Mouse (Mus musculus) lung, embryonic 16.5 days (tissue): ENCODE measurements around the gene Camta1. TPM values are rescaled to one million over a fixed set of nuclear protein-coding genes. Genes with fewer than 3 reads are reported as not detected.

ENCODE experiments used
- ATAC-seq: fragments of 200-750 bp; cut with Nextera tagmentation; 2 replicates; pipeline ENCODE4 v1.8.0; 2017; ENCODE audit warnings: low read depth, mild to moderate bottlenecking, moderate library complexity
- H3K27ac ChIP-seq: fragments of 300-500 bp; sonication (generic); 2 replicates; pipeline ENCODE4 v1.5.1; 2014; ENCODE audit warnings: mild to moderate bottlenecking, control low read depth, low read length
- H3K27me3 ChIP-seq: fragments of 300-500 bp; sonication (generic); 2 replicates; pipeline ENCODE4 v1.6.1; 2014; ENCODE audit warnings: low read depth, low read length, mixed read lengths; ENCODE audit not compliant: control insufficient read depth, insufficient read depth
- H3K36me3 ChIP-seq: fragments of 300-500 bp; sonication (generic); 2 replicates; pipeline ENCODE4 v1.6.1; 2014; ENCODE audit warnings: low read length; ENCODE audit not compliant: control insufficient read depth, insufficient read depth
- H3K4me1 ChIP-seq: fragments of 300-500 bp; sonication (generic); replicated peaks from 2 replicates; pipeline ENCODE4 v1.6.1; 2014; ENCODE audit warnings: low read length, mixed read lengths; ENCODE audit not compliant: control insufficient read depth, insufficient read depth
- H3K4me2 ChIP-seq: fragments of 300-500 bp; sonication (generic); 2 replicates; pipeline ENCODE4 v1.6.1; 2014; ENCODE audit warnings: low read depth, low read length, control low read depth
- H3K4me3 ChIP-seq: fragments of 300-500 bp; sonication (generic); 2 replicates; pipeline ENCODE4 v1.5.1; 2014; ENCODE audit warnings: mild to moderate bottlenecking, low read length, control low read depth
- H3K9ac ChIP-seq: fragments of 300-500 bp; sonication (generic); 2 replicates; pipeline ENCODE4 v1.6.1; 2014; ENCODE audit warnings: low read length, control low read depth
- H3K9me3 ChIP-seq: fragments of 300-500 bp; sonication (generic); 2 replicates; pipeline ENCODE4 v1.6.1; 2016; ENCODE audit warnings: low read length; ENCODE audit not compliant: control insufficient read depth
- WGBS: fragments of 180-500 bp; shearing (Covaris S2); extraction: QIAGEN DNeasy Blood & Tissue Kit; methylation state at CpG from one replicate; pipeline ENCODE4 v1.1.7; 2014; 5-methylcytosine and 5-hydroxymethylcytosine counted together
- polyA plus RNA-seq: library from polyadenylated mRNA; unstranded; fragments of >200 nt; fragmentation: Nextera tagmentation; extraction: Ambion mirVana; gene quantifications from 2 replicates; pipeline ENCODE4 v1.2.1, GENCODE M21; 2015

Gene Camta1
- polyA plus RNA-seq, 1 experiment from 2014 or later: 89.4 TPM

DNA sequence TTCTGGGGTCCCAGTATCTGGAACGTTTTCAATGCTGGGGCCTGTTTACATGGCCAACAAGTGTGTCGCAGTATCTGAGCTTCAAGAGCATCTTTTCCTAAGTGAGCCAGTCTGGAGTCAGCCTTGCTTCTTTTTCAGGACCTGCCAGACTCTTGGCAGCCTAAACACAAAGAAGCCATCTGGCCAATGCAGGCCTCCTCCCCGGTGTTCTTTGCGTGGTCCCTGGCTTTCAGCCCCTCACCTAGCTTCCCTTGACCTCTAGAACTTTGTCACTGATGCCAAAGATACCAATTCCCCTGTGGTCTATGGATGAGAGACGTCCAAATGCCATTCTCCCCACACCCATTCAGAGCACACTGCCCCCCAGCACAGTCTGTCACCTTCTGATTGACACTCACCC lies 289.0 kb downstream of the Camta1 start:
- Histone ChIP-seq H3K36me3 (no peaks in the 10 kb centered on the region), H3K27ac (no peak overlapping the region), H3K9me3 (no peaks in the 10 kb centered on the region), H3K4me2 (no peak overlapping the region), H3K4me3 (no peak overlapping the region), H3K27me3 (no peaks in the 10 kb centered on the region), H3K9ac (no peak overlapping the region), H3K4me1 (no peaks in the 10 kb centered on the region)
- ATAC-seq: no peak
- 59% methylated on average over 5 of the region's 5 CpGs for WGBS

DNA sequence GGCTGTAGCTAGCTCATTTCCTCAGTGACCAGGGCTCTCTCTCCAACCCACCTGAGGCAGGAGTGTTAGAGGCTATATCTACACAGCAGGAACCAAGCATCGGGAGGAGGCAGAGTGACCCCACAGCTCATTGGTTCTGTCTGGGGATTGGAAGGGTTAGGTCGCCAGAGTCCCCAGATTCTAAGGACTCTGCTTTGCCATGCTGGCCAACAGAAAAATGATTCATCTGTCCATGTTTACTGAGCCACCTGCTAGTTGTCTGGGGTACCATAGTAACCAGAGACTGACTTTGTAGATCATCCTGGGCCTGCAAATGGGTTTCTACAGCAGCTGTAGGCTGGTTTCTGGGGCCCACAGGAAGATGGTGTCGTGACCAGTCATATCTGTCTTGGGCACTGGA lies 292.1 kb downstream of the Camta1 start:
- no peak for ATAC-seq
- H3K36me3 ChIP-seq: no peaks in the 10 kb centered on the region
- H3K27ac ChIP-seq: no peak overlapping the region
- no peaks in the 10 kb centered on the region for H3K9me3 ChIP-seq
- no peaks in the 10 kb centered on the region for H3K4me1 ChIP-seq
- WGBS: 74% methylated on average over 3 of the region's 3 CpGs
- no peak overlapping the region for H3K4me2 ChIP-seq
- H3K27me3 ChIP-seq: no peaks in the 10 kb centered on the region
- no peak overlapping the region for H3K4me3 ChIP-seq
- no peak overlapping the region for H3K9ac ChIP-seq

GRCm38 (mm10) chr4:151568887-151569286 lies 292.8 kb downstream of the Camta1 start:
- Histone ChIP-seq H3K27me3 (no peaks in the 10 kb centered on the region), H3K36me3 (no peaks in the 10 kb centered on the region), H3K4me1 (no peaks in the 10 kb centered on the region), H3K4me3 (no peak overlapping the region), H3K4me2 (no peak overlapping the region), H3K9ac (no peak overlapping the region), H3K27ac (no peak overlapping the region), H3K9me3 (no peaks in the 10 kb centered on the region)
- 55% methylated on average over 7 of the region's 7 CpGs for WGBS
- ATAC-seq: no peak

- Histone ChIP-seq H3K4me1 (no peaks in the 10 kb centered on the region), H3K9ac (no peak overlapping the region), H3K9me3 (no peaks in the 10 kb centered on the region), H3K27me3 (no peaks in the 10 kb centered on the region), H3K27ac (no peak overlapping the region), H3K4me2 (no peak overlapping the region), H3K4me3 (no peak overlapping the region), H3K36me3 (no peaks in the 10 kb centered on the region)
- no peak for ATAC-seq
- WGBS: 66% methylated on average over 4 of the region's 4 CpGs
These were observed 294.6 kb downstream of the Camta1 start for GRCm38 (mm10) chr4:151567105-151567504.

GRCm38 (mm10) chr4:151555505-151555904 lies 306.2 kb downstream of the Camta1 start:
- Histone ChIP-seq H3K27me3 (no peaks in the 10 kb centered on the region; the same call in 1 of the 2 replicates), H3K27ac (no peak overlapping the region), H3K9ac (no peak overlapping the region), H3K36me3 (no peaks in the 10 kb centered on the region), H3K4me1 (peaks cover 3% of the 10 kb centered on the region; the same call in 1 of the 2 replicates), H3K4me2 (no peak overlapping the region), H3K4me3 (no peak overlapping the region), H3K9me3 (no peaks in the 10 kb centered on the region)
- peak; percentile 86 for ATAC-seq
- 43% methylated on average over 9 of the region's 9 CpGs for WGBS

- WGBS: 29% methylated on average over 10 of the region's 10 CpGs
- Histone ChIP-seq H3K36me3 (no peaks in the 10 kb centered on the region), H3K9ac (no peak overlapping the region), H3K4me1 (no peaks in the 10 kb centered on the region), H3K9me3 (no peaks in the 10 kb centered on the region), H3K27ac (no peak overlapping the region), H3K4me3 (no peak overlapping the region), H3K4me2 (no peak overlapping the region), H3K27me3 (no peaks in the 10 kb centered on the region; the same call in 1 of the 2 replicates)
- ATAC-seq: no peak
These were observed 312.2 kb downstream of the Camta1 start for GRCm38 (mm10) chr4:151549523-151549922.

GRCm38 (mm10) chr4:151545452-151545851 lies 316.2 kb downstream of the Camta1 start:
- ATAC-seq: no peak
- Histone ChIP-seq H3K9ac (no peak overlapping the region), H3K27ac (no peak overlapping the region), H3K4me1 (no peaks in the 10 kb centered on the region), H3K9me3 (no peaks in the 10 kb centered on the region), H3K27me3 (no peaks in the 10 kb centered on the region), H3K4me2 (no peak overlapping the region), H3K36me3 (no peaks in the 10 kb centered on the region), H3K4me3 (no peak overlapping the region)
- 81% methylated on average over 3 of the region's 3 CpGs for WGBS

GRCm38 (mm10) chr4:151544191-151544590 lies 317.5 kb downstream of the Camta1 start:
- no peaks in the 10 kb centered on the region for H3K36me3 ChIP-seq
- H3K9me3 ChIP-seq: no peaks in the 10 kb centered on the region
- no peaks in the 10 kb centered on the region for H3K4me1 ChIP-seq
- H3K27ac ChIP-seq: no peak overlapping the region
- no peaks in the 10 kb centered on the region for H3K27me3 ChIP-seq
- 59% methylated on average over 5 of the region's 5 CpGs for WGBS
- ATAC-seq: no peak
- H3K4me2 ChIP-seq: no peak overlapping the region
- no peak overlapping the region for H3K4me3 ChIP-seq
- H3K9ac ChIP-seq: no peak overlapping the region

DNA sequence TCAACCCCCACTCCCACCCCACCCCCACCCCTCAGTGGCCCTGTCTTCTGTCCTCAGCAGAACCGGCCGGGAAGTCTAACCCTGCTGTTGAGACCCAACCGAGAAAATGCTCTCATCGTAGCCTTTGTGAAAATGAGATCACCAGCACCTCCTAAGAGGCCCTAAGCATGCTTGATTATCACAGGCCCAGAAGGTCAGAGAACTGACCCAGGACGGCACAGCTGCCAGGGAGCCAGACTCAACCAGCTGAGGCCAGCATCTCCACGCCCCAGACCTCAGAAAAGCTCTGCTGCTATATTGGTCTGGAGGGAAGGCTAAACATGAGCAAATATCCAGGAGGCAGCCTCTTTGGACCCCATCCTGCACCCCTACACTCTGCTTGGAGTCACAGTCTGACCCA lies 321.1 kb downstream of the Camta1 start:
- Histone ChIP-seq H3K27ac (no peak overlapping the region), H3K4me3 (no peak overlapping the region), H3K4me1 (no peaks in the 10 kb centered on the region), H3K27me3 (no peaks in the 10 kb centered on the region), H3K9ac (no peak overlapping the region), H3K9me3 (no peaks in the 10 kb centered on the region), H3K36me3 (no peaks in the 10 kb centered on the region), H3K4me2 (no peak overlapping the region)
- WGBS: 59% methylated on average over 6 of the region's 6 CpGs
- no peak for ATAC-seq

DNA sequence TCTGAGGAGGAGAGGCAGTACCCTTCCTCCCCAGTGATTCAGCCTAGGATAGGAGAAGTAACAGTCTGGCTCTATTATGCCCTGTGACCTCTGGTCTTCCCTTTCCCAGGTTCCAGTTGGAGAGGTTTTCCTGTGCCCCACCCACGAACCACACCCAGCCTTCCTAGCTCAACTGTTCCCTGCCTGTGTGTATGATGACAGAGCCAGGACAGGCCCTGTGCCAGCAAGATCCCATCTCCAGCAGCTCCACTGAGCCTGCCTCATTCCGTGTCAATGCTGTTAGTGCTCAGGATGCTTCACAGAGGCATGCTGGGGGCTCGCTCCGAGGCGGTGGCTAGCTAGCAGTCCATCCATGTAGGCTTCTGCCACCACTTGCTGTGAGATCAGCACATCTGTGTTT lies 321.8 kb downstream of the Camta1 start:
- H3K9me3 ChIP-seq: no peaks in the 10 kb centered on the region
- H3K36me3 ChIP-seq: no peaks in the 10 kb centered on the region
- H3K4me3 ChIP-seq: no peak overlapping the region
- ATAC-seq: no peak
- H3K27me3 ChIP-seq: no peaks in the 10 kb centered on the region
- H3K9ac ChIP-seq: no peak overlapping the region
- H3K27ac ChIP-seq: no peak overlapping the region
- no peak overlapping the region for H3K4me2 ChIP-seq
- WGBS: 67% methylated on average over 5 of the region's 5 CpGs
- no peaks in the 10 kb centered on the region for H3K4me1 ChIP-seq
